Mouse (Mus musculus) T-helper 2 cell (primary cell): ENCODE measurements around the gene Prr18.

ENCODE experiments used
- in situ Hi-C: fragments of 300-600 bp; cut with MboI, MseI; formaldehyde crosslinking; loops from one replicate; pipeline ENCODE4 v1.15.1; 2025; ENCODE audit warnings: high pct_unique_total_duplicates

The Prr18 gene

DNA sequence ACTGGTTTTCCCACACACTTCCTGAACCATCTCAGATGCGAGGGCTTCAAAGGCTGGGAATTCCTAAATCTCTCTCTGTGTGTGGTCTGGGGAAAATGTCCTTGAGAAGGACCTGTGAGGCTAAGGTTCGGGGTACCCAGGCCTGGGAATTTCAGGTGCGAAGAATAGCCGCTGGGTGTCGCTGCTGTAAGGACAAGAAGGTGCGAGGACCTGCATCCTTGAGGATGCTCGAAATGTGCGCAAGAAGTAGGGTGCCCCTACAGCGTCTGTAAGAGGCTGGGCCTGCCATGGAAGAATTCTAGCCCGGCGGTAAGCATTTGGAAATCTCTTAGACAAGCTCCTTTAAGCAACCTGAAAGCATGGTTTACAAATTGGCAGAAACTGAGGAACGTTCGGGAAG is 51.2 kb downstream of the Prr18 start:
- in situ Hi-C loops, result loop anchor here (10.0 kb wide), 1 partner anchor 124 kb away; no protein-coding TSS in a partner anchor

DNA sequence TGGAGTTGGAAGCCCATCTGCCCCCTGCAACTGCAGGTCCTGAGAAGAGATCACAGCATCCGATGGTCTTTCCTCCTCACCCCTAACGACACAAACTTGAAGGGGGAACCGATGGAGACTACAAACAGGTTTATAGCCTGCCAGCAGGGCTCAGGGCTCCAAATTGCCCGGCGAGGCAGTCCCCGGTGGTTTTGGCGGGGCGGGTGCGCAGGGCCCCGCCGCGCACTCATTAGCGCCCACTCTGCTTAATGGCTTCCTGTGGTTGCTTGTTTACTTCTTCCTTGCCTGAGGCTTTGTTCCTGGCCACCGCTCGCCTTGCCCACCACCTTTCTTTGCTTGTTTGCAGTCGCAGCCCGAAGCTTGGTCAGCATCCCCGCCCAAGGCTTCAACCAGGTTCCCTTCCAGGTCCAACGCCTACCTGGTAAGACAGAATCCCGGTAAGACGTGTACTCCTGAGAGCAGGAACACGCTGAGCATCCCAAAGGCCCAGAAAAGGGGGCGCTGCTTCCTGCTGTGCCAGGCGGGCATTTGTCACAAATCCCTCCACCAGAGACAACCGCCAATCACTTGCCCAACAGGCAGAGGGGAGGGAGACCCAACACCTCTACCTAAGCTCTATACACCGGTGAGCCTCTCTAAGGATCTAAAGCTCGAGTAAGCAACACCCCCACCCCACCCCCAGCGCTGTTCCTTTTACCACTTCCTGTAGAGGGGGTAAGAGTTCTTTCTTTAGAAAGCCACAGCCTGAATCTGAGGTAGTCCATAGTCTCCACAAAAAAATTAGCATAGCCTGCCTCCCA is 51.9 kb downstream of the Prr18 start:
- in situ Hi-C loops, result loop anchor here (10.0 kb wide), 1 partner anchor 124 kb away; no protein-coding TSS in a partner anchor

DNA sequence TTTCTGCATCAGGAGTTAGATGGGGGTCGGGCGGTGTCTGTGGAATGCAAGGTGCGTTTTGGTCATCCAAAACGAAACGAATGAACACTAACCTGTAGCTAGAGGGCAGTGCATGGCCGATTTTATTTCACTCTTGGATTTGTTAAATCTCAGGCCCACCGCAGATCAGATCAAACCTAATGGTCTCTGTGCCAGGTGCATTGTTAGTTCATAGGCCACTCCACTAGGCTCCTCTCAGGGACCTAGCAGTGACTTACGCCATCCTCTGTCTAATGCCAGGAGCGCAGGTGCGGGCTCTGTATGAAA is 52.5 kb downstream of the Prr18 start:
- in situ Hi-C loops, result loop anchor here (10.0 kb wide), 1 partner anchor 125 kb away; no protein-coding TSS in a partner anchor

DNA sequence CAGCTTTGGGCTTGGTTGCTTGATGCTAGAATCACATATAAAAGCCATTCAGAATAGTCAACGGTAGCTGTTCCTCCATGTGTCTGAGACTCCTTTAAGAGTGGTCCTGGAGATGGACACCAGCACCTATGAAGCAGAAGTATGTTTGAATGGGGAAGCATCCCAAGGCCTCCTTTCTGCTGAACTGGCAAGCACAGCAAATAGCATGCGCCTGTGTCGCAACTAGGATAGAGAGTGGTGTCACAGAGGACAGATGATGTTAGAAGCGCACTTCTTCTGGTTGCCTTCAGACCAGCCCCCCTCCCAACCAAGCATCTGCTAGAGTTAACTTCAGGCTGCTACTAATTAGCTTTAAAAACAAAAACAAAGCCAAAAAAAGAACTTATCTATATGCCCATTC is 53.2 kb downstream of the Prr18 start:
- in situ Hi-C loops, result no loop called here
